Mouse (Mus musculus) kidney, adult 8-10 months (tissue): ENCODE data around the gene Grid2.

ENCODE experiments used
- DNase-seq, 2 experiments: peaks; one replicate each; pipeline ENCODE4 v3.0.0; 2022

Gene Grid2

DNA sequence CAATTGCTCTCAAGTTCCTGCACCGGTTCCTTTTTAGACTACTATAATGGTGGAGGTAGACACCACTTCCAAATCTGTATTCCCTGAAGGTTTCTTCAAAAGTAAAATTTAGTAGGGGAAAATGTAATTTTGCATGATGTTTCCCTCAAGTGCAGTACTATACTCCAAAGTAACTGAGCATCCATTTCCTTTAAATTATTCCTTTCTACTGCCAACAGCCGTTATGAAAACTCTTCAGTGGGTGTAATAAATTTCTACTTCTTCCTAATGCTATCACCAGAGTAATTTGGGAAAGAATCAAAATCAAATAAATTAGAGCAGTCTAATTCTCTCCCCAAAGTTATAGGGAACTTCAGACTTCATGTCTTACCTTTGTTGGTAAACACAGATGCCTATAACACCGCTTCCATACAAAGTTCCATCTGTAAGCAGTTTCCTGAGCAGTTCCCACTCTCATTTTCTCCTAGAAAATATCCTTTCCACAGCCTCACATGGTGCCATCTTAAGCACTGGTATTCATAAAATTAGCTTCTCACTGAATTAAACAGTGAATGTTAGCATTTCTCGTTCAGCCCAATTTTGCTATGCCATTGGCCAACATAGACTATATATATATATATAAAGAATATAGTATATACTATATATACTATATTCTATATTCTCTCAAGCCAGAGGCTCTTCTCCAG, 1142.9 kb downstream of the Grid2 start:
- DNase-seq: no peak

DNA sequence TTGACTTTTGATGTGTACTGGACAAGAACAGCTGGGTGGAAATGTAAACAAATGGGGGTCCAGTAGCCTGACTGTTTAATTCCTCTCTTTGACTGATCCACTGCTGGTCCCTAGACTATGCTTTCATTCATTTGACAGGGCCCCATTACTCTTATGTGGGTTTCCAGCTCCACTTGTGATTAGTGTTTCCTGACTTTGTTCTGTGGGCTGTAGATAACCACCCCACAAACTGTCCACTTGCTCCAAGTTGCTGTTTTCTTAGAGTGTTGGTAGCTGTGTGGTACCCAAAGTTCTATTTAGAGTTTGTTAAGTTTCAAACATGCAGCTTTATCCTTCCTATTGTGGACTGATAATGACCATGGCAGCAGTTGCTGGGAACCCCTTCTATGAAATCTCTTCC, 1172.0 kb downstream of the Grid2 start:
- DNase-seq: no peak

- no peak for DNase-seq
Observed at GRCm38 (mm10) chr6:64428898-64429297, 1173.2 kb downstream of the Grid2 start.

DNA sequence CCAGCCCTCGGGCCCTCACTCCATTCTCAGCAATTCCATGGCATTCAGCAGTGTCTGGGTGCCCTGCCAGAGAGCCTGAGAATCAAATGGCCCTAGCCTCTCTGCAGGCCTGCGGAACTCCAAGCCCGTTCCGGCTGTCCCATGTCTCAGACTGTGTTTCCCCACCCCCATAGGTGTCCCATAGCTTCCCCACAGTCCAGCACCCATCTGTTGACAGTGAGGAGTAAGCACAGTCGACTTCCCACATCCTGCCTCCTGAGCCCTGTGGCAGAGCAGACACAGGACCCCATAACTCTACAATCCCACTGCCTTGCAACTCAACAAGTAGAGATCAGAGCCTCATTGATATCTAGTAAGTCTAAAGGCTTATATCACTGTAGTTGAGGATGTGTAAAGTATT, 1192.5 kb downstream of the Grid2 start:
- no peak for DNase-seq

- DNase-seq: no peak
Observed at GRCm38 (mm10) chr6:64448864-64449355, 1193.2 kb downstream of the Grid2 start.

DNA sequence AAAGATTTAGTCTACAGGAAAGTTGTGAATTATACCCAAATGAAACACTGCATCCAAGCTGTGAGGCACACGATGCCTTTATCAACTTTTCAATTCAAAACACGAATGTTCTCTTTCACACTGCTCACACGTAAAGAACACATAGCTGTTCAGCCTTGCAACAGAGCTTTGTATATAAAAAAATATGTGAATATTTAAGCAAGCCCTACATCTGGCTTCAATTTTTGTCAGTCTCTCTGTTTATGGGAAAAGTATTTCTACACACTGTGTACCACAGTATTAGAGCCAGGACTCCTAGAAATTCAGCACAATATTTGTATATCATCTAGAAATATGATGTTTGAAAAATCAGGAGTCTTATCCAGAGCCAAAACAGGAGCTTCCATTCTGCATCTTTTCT, 1195.1 kb downstream of the Grid2 start:
- no peak for DNase-seq

DNA sequence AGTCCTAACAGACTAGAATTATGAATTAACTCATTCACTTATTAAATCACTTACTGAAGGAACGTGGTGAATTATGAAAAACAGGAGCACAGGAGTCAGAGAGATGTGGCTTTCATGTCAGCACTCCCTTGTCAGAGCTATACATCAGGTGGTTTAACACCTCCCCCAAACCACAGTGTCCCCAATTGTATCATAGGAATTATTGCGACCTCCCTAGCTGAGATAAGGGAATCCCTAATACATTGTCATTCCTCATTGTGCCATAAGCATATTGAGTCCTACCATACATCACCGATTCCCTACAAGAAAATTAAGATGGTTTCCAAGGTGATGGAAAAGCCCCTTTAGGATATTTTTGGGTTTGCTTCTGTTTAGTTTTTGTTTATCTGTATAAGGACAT, 1224.2 kb downstream of the Grid2 start:
- DNase-seq: no peak

- DNase-seq: no peak
Observed at GRCm38 (mm10) chr6:64480592-64480991, 1224.9 kb downstream of the Grid2 start.

GRCm38 (mm10) chr6:64490313-64491067, 1234.8 kb downstream of the Grid2 start:
- DNase-seq: no peak

DNA sequence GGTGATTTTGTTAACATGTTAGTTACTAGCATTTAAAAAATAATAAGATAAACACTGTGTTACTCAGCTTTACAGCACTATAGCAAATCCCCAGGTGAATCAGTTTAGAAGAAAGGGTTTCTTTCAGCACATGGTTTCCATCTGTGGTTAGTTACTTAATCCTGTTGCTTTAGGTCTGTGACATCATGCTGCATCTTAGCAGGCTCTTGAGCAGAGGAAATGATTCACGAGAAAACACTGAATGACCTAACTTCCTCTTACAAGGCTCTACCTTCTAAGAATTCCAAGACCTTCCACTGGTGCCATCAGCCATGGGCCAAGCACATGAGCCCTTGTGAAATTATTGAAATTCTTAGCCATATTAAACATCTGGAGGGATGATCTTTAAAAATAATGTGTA, 1248.7 kb downstream of the Grid2 start:
- DNase-seq: no peak

- DNase-seq: no peak
Observed at GRCm38 (mm10) chr6:64542168-64542567, 1286.5 kb downstream of the Grid2 start.

GRCm38 (mm10) chr6:64553645-64554044, 1298.0 kb downstream of the Grid2 start:
- no peak for DNase-seq

DNA sequence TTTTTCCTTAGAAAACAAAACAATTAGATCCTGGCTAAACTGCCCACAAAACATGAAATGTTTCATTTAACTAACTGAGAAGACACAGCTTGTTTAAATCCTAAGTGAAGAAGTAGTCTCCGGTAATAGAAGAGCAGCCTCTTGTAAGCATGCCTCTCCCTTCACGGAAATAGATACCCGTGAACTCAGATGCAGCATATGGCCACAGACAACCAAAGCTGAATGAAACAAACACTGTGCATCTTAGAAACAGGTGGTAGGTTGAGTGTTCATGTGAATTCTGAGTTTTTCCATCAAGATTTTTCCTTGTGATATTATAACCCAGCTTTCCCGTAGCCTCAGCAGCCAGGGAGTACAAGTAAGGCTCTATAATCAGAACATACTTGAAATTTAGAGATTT, 1299.5 kb downstream of the Grid2 start:
- DNase-seq: no peak

DNA sequence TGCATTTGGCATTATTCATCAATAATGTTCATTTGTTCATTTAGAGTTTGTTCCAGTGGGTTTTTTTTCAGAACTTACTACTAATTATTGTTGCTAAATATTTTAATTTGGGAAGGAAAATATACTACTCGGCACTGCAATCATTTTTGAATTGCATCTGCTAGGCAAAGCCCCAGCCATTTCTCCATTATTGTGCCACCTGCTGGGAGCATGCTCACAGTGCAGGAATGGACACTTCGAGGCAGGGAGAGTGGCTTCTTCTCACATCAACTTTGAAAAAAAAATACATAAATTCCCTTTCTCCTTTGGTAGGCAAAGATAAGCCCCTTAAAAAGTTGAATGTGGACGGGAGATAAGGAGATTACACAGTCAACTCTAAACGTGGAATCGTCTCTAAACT, 1312.9 kb downstream of the Grid2 start:
- no peak for DNase-seq

DNA sequence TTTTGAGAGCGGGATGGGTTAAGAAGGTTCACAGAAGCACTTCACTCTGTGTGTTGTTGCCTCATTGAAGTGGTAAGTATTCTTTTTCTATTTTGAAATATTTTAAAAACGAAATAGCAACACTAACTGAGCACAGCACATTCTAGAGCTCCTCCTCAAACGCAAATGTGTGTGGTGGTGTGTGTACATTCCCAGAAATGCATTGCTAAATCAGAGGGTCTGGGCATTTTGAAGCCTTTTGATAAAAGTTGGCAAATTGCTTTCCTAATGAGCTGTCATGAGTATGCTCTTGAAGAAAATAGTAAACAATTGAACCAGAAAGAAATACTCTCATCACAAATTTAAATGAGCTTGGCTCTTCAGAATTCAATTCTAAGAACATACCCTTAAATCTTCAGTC, 1325.7 kb downstream of the Grid2 start:
- DNase-seq: no peak

- no peak for DNase-seq
Observed at GRCm38 (mm10) chr6:64588487-64589205, 1333.0 kb downstream of the Grid2 start.

DNA sequence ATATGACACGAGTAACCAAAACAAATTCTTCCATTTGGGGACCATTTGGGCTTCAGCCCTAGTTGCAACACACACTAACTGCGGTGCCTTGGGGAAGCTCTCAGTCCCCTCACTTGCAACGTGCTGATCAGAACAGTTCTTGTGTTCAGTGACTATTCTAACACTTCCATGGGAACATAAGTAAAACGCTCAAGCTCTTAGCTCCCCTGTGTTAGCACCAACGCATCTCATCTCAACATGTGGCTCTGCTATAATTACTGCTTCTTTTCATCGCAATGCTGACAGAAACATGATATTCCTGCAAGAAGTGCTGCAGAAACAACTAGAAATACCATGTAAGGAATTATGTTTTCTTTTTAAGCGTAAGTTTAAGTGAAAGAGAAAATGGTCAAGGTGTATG, 1340.6 kb downstream of the Grid2 start:
- no peak for DNase-seq

GRCm38 (mm10) chr6:64596835-64597234, 1341.2 kb downstream of the Grid2 start:
- no peak for DNase-seq

DNA sequence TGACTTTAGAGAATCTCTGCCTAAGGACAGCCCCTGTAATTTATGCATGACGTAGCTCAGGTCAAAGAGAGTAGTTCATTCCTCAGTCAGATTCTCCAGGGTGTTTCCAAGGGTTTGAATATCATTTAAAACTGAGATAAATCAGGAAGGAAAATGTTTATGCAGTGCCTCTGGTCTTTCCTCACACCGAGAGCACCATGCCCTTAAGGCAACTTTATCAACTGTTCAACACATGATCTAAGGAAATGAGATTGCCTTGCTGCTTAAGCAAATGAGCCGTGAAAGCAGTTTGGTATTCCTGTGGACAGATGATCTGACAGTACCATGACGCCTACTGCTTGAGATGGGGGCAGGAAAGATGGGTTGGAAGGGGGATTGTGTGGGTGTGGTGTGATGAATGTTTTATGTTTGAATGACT, 1342.5 kb downstream of the Grid2 start:
- no peak for DNase-seq

DNA sequence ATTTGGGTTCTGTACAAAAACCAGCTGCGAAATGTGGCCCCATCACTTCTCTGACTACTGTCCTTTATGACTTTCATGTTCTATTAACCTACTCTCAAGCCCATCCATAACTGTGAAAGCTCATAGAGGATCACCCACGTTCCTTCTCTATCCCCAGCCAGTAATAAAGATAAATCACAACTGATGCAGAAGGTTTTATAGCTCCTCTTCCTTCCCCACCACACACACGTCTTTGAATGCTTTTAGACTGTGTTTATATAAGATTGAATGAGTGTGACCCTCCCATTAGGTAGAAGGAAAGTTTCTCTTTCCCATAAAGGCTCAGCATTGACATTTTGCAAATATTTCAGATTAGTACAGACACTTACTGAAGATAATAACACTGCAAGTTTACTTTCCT, 1350.1 kb downstream of the Grid2 start:
- no peak for DNase-seq

DNA sequence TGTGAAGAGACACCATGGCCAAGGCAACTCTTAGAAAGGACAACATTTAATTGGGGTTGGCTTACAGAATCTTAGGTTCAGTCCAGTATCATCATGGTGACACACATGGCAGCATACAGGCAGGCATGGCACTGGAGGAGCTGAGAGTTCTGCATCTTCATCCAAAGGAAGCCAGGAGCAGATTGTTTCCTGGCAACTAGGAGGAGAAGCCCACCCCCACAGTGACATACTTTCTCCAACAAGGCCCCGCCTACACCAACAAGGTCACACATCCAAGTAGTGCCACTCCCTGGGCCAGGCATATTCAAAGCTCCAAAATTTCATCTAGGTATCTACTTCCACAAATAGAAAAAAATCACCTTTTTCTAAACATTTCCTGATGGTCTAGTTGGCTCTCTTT, 1351.4 kb downstream of the Grid2 start:
- no peak for DNase-seq

DNA sequence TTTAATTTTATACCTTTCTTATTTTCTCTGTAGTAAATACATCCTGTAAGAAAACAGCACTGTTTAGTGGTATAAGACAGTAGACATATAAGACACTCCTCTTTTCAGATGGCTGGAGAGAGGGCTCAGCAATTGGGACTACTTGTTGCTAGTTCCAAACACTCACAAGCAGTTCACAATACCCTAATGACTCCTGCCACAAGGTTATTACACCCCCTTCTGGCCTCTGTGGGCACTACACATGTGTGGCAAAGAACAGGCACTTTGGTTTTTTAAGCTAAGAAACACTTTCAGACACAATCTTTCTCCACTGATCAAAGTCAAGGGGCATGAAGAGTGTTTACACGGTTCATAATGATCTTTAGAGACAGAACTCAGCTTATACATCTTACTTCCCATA, 1352.3 kb downstream of the Grid2 start:
- DNase-seq: peak in 1 of 2 experiments; percentile 2

DNA sequence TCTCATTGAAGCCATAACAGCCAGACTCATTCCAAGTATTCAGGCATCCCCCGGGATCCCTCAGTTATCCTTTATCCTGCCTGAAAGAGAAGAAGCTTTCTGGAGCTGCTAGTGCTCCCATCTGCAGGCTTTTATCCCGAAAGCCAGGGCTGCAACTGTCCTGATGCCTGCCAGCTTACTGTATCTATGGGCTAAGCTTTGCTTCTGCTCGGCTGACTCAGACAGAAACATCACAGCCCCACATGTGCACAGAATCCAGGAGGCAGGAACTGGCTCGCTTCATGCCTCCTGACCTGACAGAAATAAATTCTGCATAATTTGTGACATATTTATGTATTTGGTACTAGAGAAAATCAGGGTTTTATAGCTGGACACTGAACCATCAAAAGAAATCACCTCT, 1361.2 kb downstream of the Grid2 start:
- no peak for DNase-seq
